Mouse (Mus musculus): ENCODE measurements around the gene Gm26897. TPM values are rescaled to one million over a fixed set of nuclear protein-coding genes. Genes with fewer than 3 reads are reported as not detected.

Gm26897 gene
- not detected for total RNA-seq (2021)

GRCm38 (mm10) chr5:111733851-111734250 is at the start of gene Gm26897:
Gm26897 (plus strand) TSS chr5:111733924.
- peak; percentile 16 for DNase-seq (ENCODE audit: low spot score)
- intact Hi-C loops (cut with DNase I) = no loop called here

GRCm38 (mm10) chr5:111687370-111687769 is 46.4 kb upstream of the Gm26897 start:
- intact Hi-C loops (cut with DNase I) = loop anchor here (10.0 kb wide), 1 partner anchor 413 kb away; no protein-coding TSS in a partner anchor
- no peak for DNase-seq (ENCODE audit: low spot score)

GRCm38 (mm10) chr5:111688584-111688983 is 45.1 kb upstream of the Gm26897 start:
- DNase-seq (ENCODE audit: low spot score) = no peak
- intact Hi-C loops (cut with DNase I) = loop anchor here (10.0 kb wide), 1 partner anchor 414 kb away; no protein-coding TSS in a partner anchor

- intact Hi-C loops (cut with DNase I) = no loop called here
- no peak for DNase-seq (ENCODE audit: low spot score)
These were observed 35.7 kb upstream of the Gm26897 start for GRCm38 (mm10) chr5:111697996-111698395.

GRCm38 (mm10) chr5:111699711-111700303 is 33.9 kb upstream of the Gm26897 start:
- intact Hi-C loops (cut with DNase I) = no loop called here
- DNase-seq (ENCODE audit: low spot score) = no peak

GRCm38 (mm10) chr5:111701634-111702329 is 31.9 kb upstream of the Gm26897 start:
- no peak for DNase-seq (ENCODE audit: low spot score)
- intact Hi-C loops (cut with DNase I) = no loop called here

GRCm38 (mm10) chr5:111703586-111703985 is 30.1 kb upstream of the Gm26897 start:
- DNase-seq (ENCODE audit: low spot score) = no peak
- intact Hi-C loops (cut with DNase I) = no loop called here

- no peak for DNase-seq (ENCODE audit: low spot score)
These were observed 29.4 kb upstream of the Gm26897 start for GRCm38 (mm10) chr5:111704326-111704725.

GRCm38 (mm10) chr5:111709195-111709901 is 24.4 kb upstream of the Gm26897 start:
- DNase-seq (ENCODE audit: low spot score) = no peak
- intact Hi-C loops (cut with DNase I) = no loop called here

More at GRCm38 (mm10) chr5:111704326-111704725, 29.4 kb upstream of the Gm26897 start:
- intact Hi-C loops (cut with DNase I) = no loop called here

- intact Hi-C loops (cut with DNase I) = no loop called here
These were observed 14.7 kb upstream of the Gm26897 start for GRCm38 (mm10) chr5:111719018-111719417.

GRCm38 (mm10) chr5:111720726-111721125 is 13.0 kb upstream of the Gm26897 start:
- DNase-seq (ENCODE audit: low spot score) = no peak
- intact Hi-C loops (cut with DNase I) = no loop called here

More at GRCm38 (mm10) chr5:111719018-111719417, 14.7 kb upstream of the Gm26897 start:
- DNase-seq (ENCODE audit: low spot score) = no peak

- intact Hi-C loops (cut with DNase I) = no loop called here
- DNase-seq (ENCODE audit: low spot score) = no peak
These were observed 9.0 kb upstream of the Gm26897 start for GRCm38 (mm10) chr5:111724713-111725112.

- no peak for DNase-seq (ENCODE audit: low spot score)
- intact Hi-C loops (cut with DNase I) = no loop called here
These were observed 8.4 kb upstream of the Gm26897 start for GRCm38 (mm10) chr5:111725195-111725920.

- DNase-seq (ENCODE audit: low spot score) = no peak
- intact Hi-C loops (cut with DNase I) = no loop called here
These were observed 5.3 kb upstream of the Gm26897 start for GRCm38 (mm10) chr5:111728411-111728810.

- intact Hi-C loops (cut with DNase I) = no loop called here
- DNase-seq (ENCODE audit: low spot score) = no peak
These were observed 3.1 kb upstream of the Gm26897 start for GRCm38 (mm10) chr5:111730560-111731167.

GRCm38 (mm10) chr5:111732194-111732593 is 1.5 kb upstream of the Gm26897 start:
- intact Hi-C loops (cut with DNase I) = no loop called here
- no peak for DNase-seq (ENCODE audit: low spot score)

GRCm38 (mm10) chr5:111739480-111739879 is 5.8 kb downstream of the Gm26897 start:
- intact Hi-C loops (cut with DNase I) = no loop called here
- DNase-seq (ENCODE audit: low spot score) = no peak

- DNase-seq (ENCODE audit: low spot score) = no peak
- intact Hi-C loops (cut with DNase I) = no loop called here
These were observed 6.9 kb downstream of the Gm26897 start for GRCm38 (mm10) chr5:111740384-111741275.

GRCm38 (mm10) chr5:111741352-111741751 is 7.6 kb downstream of the Gm26897 start:
- no peak for DNase-seq (ENCODE audit: low spot score)
- intact Hi-C loops (cut with DNase I) = no loop called here

Measured in heart, postnatal 25 days (tissue).